Mouse (Mus musculus) hindbrain, embryonic 14.5 days (tissue): ENCODE data around the gene Frrs1l. TPM values are rescaled to one million over a fixed set of nuclear protein-coding genes. Genes with fewer than 3 reads are reported as not detected.

Source experiments
- ATAC-seq: fragments of 200-750 bp; cut with Nextera tagmentation; 2 replicates; pipeline ENCODE4 v1.8.0; 2017; ENCODE audit warnings: moderate number of reproducible peaks, mild to moderate bottlenecking, moderate TSS enrichment, moderate library complexity; ENCODE audit not compliant: low FRiP score
- DNase-seq: peaks from one replicate; pipeline ENCODE4 v3.0.0-alpha.2; 2015; ENCODE audit warnings: low spot score
- H3K27ac ChIP-seq: fragments of 300-500 bp; sonication (generic); 2 replicates; pipeline ENCODE4 v1.5.1; 2014; ENCODE audit warnings: mild to moderate bottlenecking, moderate library complexity
- H3K27me3 ChIP-seq: fragments of 300-500 bp; sonication (generic); 2 replicates; pipeline ENCODE4 v1.6.1; 2014; ENCODE audit warnings: mild to moderate bottlenecking, low read length, mixed read lengths; ENCODE audit not compliant: control insufficient read depth, insufficient read depth
- H3K36me3 ChIP-seq: fragments of 300-500 bp; sonication (generic); replicated peaks from 2 replicates; pipeline ENCODE4 v1.6.1; 2014; ENCODE audit not compliant: control insufficient read depth, insufficient read depth
- H3K4me1 ChIP-seq: fragments of 300-500 bp; sonication (generic); replicated peaks from 2 replicates; pipeline ENCODE4 v1.6.1; 2014; ENCODE audit warnings: antibody characterized with exemption, low read length, mixed read lengths; ENCODE audit not compliant: control insufficient read depth, insufficient read depth
- H3K4me2 ChIP-seq: fragments of 300-500 bp; sonication (generic); replicated peaks from 2 replicates; pipeline ENCODE4 v1.6.1; 2014; ENCODE audit warnings: mild to moderate bottlenecking, moderate library complexity
- H3K4me3 ChIP-seq: fragments of 300-500 bp; sonication (generic); replicated peaks from 2 replicates; pipeline ENCODE4 v1.5.1; 2014; ENCODE audit warnings: mild to moderate bottlenecking, low read length
- H3K9ac ChIP-seq: fragments of 300-500 bp; sonication (generic); 2 replicates; pipeline ENCODE4 v1.6.1; 2014
- H3K9me3 ChIP-seq: fragments of 300-500 bp; sonication (generic); 2 replicates; pipeline ENCODE4 v1.6.1; 2016; ENCODE audit warnings: low read length; ENCODE audit not compliant: control insufficient read depth
- WGBS: fragments of 180-500 bp; shearing (Covaris S2); extraction: QIAGEN DNeasy Blood & Tissue Kit; methylation state at CpG from one replicate; pipeline ENCODE4 v1.1.7; 2014; 5-methylcytosine and 5-hydroxymethylcytosine counted together
- polyA plus RNA-seq: library from polyadenylated mRNA; unstranded; fragments of >200 nt; fragmentation: Nextera tagmentation; extraction: Ambion mirVana; gene quantifications from 2 replicates; pipeline ENCODE4 v1.2.1, GENCODE M21; 2014

The Frrs1l gene
- polyA plus RNA-seq, 1 experiment from 2014 or later = 34.2 TPM

- DNase-seq (no peak), ATAC-seq (no peak)
- Histone ChIP-seq H3K9me3 (no peaks in the 10 kb centered on the region), H3K4me1 (no peaks in the 10 kb centered on the region), H3K27me3 (no peaks in the 10 kb centered on the region), H3K4me2 (no peak overlapping the region), H3K4me3 (no peak overlapping the region), H3K36me3 (peaks cover 72% of the 10 kb centered on the region), H3K9ac (no peak overlapping the region), H3K27ac (no peak overlapping the region)
- WGBS = 95% methylated on average over 7 of the region's 7 CpGs
These were observed 77.7 kb downstream of the Frrs1l start for GRCm38 (mm10) chr4:56912382-56913001.

- 89% methylated on average over 3 of the region's 3 CpGs for WGBS
- ATAC-seq = no peak
- no peak overlapping the region for H3K4me2 ChIP-seq
- no peak overlapping the region for H3K9ac ChIP-seq
- H3K27me3 ChIP-seq = no peaks in the 10 kb centered on the region
- H3K36me3 ChIP-seq = peaks cover 59% of the 10 kb centered on the region
- H3K27ac ChIP-seq = no peak overlapping the region
- H3K4me3 ChIP-seq = no peak overlapping the region
- no peaks in the 10 kb centered on the region for H3K4me1 ChIP-seq
- DNase-seq = no peak
- no peaks in the 10 kb centered on the region for H3K9me3 ChIP-seq
These were observed 80.6 kb downstream of the Frrs1l start for GRCm38 (mm10) chr4:56909568-56909967.

DNA sequence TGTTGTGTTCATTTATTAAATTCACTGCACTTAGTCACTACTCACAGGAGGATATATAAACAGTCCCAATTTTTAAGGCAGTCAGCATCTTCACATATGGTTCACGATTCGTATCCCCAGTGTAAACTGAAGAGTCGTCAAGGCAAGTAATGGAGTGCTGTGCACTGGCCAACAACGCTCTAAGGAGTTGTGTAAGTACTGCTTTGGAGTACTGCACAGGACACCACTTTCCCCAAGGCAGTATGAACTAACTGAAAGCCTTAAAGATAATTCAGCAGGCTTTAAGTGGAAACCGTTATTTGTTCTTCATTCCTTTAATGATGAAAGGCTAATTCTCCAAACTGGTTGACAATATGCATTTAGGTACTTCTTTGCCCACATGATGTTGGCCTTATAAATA lies 82.5 kb downstream of the Frrs1l start:
- H3K27me3 ChIP-seq = no peaks in the 10 kb centered on the region
- no peaks in the 10 kb centered on the region for H3K4me1 ChIP-seq
- no peak overlapping the region for H3K4me2 ChIP-seq
- no peak for ATAC-seq
- H3K27ac ChIP-seq = no peak overlapping the region
- WGBS = 90% methylated on average over 5 of the region's 5 CpGs
- H3K9ac ChIP-seq = no peak overlapping the region
- DNase-seq = no peak
- peaks cover 61% of the 10 kb centered on the region for H3K36me3 ChIP-seq
- H3K9me3 ChIP-seq = no peaks in the 10 kb centered on the region
- no peak overlapping the region for H3K4me3 ChIP-seq

Other genes with a start within 250 kb of the Frrs1l start
- gene Actl7b, start 248.9 kb downstream of the Frrs1l start, polyA plus RNA-seq = not detected in 2 replicates
- gene Actl7a, start 247.0 kb downstream of the Frrs1l start, polyA plus RNA-seq = not detected in 2 replicates
- 82.5 and 83.0 TPM in 2 replicates for gene Elp1, start 188.1 kb downstream of the Frrs1l start, polyA plus RNA-seq
- gene Fam206a, start 188.0 kb downstream of the Frrs1l start, polyA plus RNA-seq = 18.3 and 19.5 TPM in 2 replicates
- gene Ctnnal1, start 125.2 kb downstream of the Frrs1l start, polyA plus RNA-seq = 12.2 and 16.7 TPM in 2 replicates
- gene Tmem245, start 43.0 kb downstream of the Frrs1l start, polyA plus RNA-seq = 10.2 and 10.5 TPM in 2 replicates
- gene Epb41l4b, start 153.0 kb upstream of the Frrs1l start, polyA plus RNA-seq = 3.8 and 4.2 TPM in 2 replicates